Mouse (Mus musculus): ENCODE results near the gene Igfbp6.
"Not testable (repeated sequence)": the region's sequence is repeated elsewhere in the genome, so short reads cannot be mapped to it uniquely, and the experiment has no call there.

The Igfbp6 gene

GRCm38 (mm10) chr15:102136129-102136758 is 7.9 kb upstream of the Igfbp6 start, which contains the start of gene Spryd3:
Spryd3 (minus strand) TSS chr15:102136234.
- DNase-seq: peak; percentile 98 to 99

GRCm38 (mm10) chr15:102141120-102141519 is 3.0 kb upstream of the Igfbp6 start:
- DNase-seq: no peak

GRCm38 (mm10) chr15:102142914-102143912 is 949 bp upstream of the Igfbp6 start:
- no peak for DNase-seq

- no peak for DNase-seq
Measured at GRCm38 (mm10) chr15:102144726-102145125, 564 bp downstream of the Igfbp6 start.

GRCm38 (mm10) chr15:102145330-102145729 is 1.2 kb downstream of the Igfbp6 start:
- no peak for DNase-seq

- no peak for DNase-seq
Measured at GRCm38 (mm10) chr15:102146089-102146488, 1.9 kb downstream of the Igfbp6 start.

GRCm38 (mm10) chr15:102146882-102147281 is 2.7 kb downstream of the Igfbp6 start:
- peak; percentile 67 to 75 for DNase-seq

- DNase-seq: no peak
Measured at GRCm38 (mm10) chr15:102147674-102148402, 3.7 kb downstream of the Igfbp6 start.

GRCm38 (mm10) chr15:102149561-102149960 is 5.4 kb downstream of the Igfbp6 start:
- no peak for DNase-seq

GRCm38 (mm10) chr15:102150301-102151135 is 6.4 kb downstream of the Igfbp6 start, which contains the start of gene Soat2:
Soat2 (plus strand) TSS chr15:102150526.
- DNase-seq: no peak

GRCm38 (mm10) chr15:102152646-102153045 is 8.5 kb downstream of the Igfbp6 start:
- no peak for DNase-seq

GRCm38 (mm10) chr15:102155006-102155405 is 10.8 kb downstream of the Igfbp6 start:
- DNase-seq: not testable (repeated sequence)

- DNase-seq: no peak
Measured at GRCm38 (mm10) chr15:102156836-102157235, 12.7 kb downstream of the Igfbp6 start.

- no peak for DNase-seq
Measured at GRCm38 (mm10) chr15:102160415-102161060, 16.4 kb downstream of the Igfbp6 start.

- DNase-seq: no peak
Measured at GRCm38 (mm10) chr15:102163900-102164693, 19.9 kb downstream of the Igfbp6 start.

GRCm38 (mm10) chr15:102165468-102166100 is 21.4 kb downstream of the Igfbp6 start:
- DNase-seq: no peak

GRCm38 (mm10) chr15:102167620-102168021 is 23.5 kb downstream of the Igfbp6 start:
- DNase-seq: no peak

- no peak for DNase-seq
Measured at GRCm38 (mm10) chr15:102169064-102169463, 24.9 kb downstream of the Igfbp6 start.

GRCm38 (mm10) chr15:102173581-102173980 is 29.4 kb downstream of the Igfbp6 start:
- DNase-seq: no peak

GRCm38 (mm10) chr15:102175736-102176319 is 31.7 kb downstream of the Igfbp6 start:
- DNase-seq: no peak

Measured in cerebellum, postnatal 36 days (tissue).